In the genomic region with DNA sequence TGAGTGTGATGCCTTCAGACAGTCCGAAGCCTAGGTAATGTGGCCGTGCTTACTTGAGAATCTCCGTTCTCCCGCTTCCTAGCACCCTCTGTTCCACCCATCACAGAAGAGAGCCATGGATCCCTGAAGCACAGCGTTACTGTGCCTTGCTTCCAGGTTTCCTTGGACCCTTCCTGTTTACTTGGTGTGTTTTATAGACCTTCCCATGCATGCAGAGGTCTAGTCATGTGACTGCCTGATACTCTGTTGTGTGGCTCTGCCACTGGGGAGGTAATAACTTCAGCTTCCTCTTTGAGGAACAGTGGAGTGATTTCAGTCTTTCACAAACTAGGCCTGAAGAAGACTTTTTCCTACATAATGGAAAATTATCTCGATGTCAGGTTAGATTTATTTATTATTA, we compare ENCODE assay signal across 14 mouse cellular contexts.
"Had no signal": no experiment of that assay in that cellular context is flagged by ENCODE, and none has a peak within 500 bp of the region (broad histone marks: within the 10 kb centered on the region; RNA-seq: fewer than 3 reads in every experiment).

No protein-coding gene starts in this region.

- H3K27me3 ChIP-seq: limb, embryonic 13.5 days; neural tube, embryonic 13.5 days had no signal

- H3K9me3 ChIP-seq: limb, embryonic 13.5 days; midbrain, embryonic 10.5 days; neural tube, embryonic 13.5 days had no signal

- H3K36me3 ChIP-seq: neural tube, embryonic 13.5 days had no signal

- ATAC-seq: midbrain, embryonic 16.5 days had no signal

- H3K4me2 ChIP-seq: limb, embryonic 13.5 days; neural tube, embryonic 13.5 days had no signal

- H3K9ac ChIP-seq: limb, embryonic 13.5 days; liver, embryonic 14.5 days; neural tube, embryonic 13.5 days had no signal

- DNase-seq: kidney, adult 8-10 months; kidney, postnatal 25 days; layer of hippocampus, adult 9-11 months; left cerebral cortex, postnatal 4 days; lung, adult 18-20 months; lung, postnatal 14 days; right cerebral cortex, postnatal 14 days; thymus, adult 18-20 months; thymus, postnatal 14 days had no signal

- H3K27ac ChIP-seq: limb, embryonic 13.5 days; liver, embryonic 14.5 days; midbrain, embryonic 10.5 days had no signal

- H3K4me3 ChIP-seq: limb, embryonic 13.5 days; midbrain, embryonic 10.5 days; neural tube, embryonic 13.5 days had no signal
